In genomic region chr10:80054911-80055310, GRCm38 (mm10) we compare ENCODE assay signal across 8 mouse cellular contexts. TPM values are rescaled to one million over a fixed set of nuclear protein-coding genes. Genes with fewer than 3 reads are reported as not detected.
DNase-seq lines count a peak whose midpoint lies in the region; ATAC-seq and TF ChIP-seq lines count a peak whose summit lies in the region.
"Not testable (repeated sequence)": the region's sequence is repeated elsewhere in the genome, so short reads cannot be mapped to it uniquely, and the experiment has no call there.

No protein-coding gene starts in this region.

- H3K79me2 ChIP-seq in heart, adult 2 months (replicated peaks; ENCODE audit: control insufficient read depth, insufficient read depth, low read length), result not testable (repeated sequence)

- DNase-seq in heart, adult 2 months; left cerebral cortex, adult 2 months (ENCODE audit: extremely low spot score in 1 of 2, low spot score in 2 of 2); liver, postnatal 0 days; stomach, postnatal 0 days (ENCODE audit: low spot score): not testable (repeated sequence)

- H3K4me2 ChIP-seq in embryonic facial prominence, embryonic 13.5 days, result peak overlapping the region; percentile 76
- H3K4me2 ChIP-seq in hindbrain, embryonic 15.5 days, result peak overlapping the region; percentile 60
- peak overlapping the region; percentile 95 for H3K4me2 ChIP-seq in liver, postnatal 0 days (ENCODE audit: low read depth, low read length)
- peak overlapping the region; percentile 56 for H3K4me2 ChIP-seq in midbrain, embryonic 16.5 days (ENCODE audit: low read length)
- peak overlapping the region; percentile 78 for H3K4me2 ChIP-seq in stomach, postnatal 0 days (replicated peaks; ENCODE audit: low read depth)

- TF ChIP-seq EP300 in heart, adult 2 months (IDR thresholded peaks at IDR 0.05; ENCODE audit: insufficient read depth, low read depth, low read length); liver, postnatal 0 days (IDR thresholded peaks at IDR 0.05; ENCODE audit: low read depth); stomach, postnatal 0 days (optimal IDR thresholded peaks at IDR 0.05): not testable (repeated sequence)

- TF ChIP-seq POLR2A in bone marrow, adult 2 months (IDR thresholded peaks at IDR 0.05; ENCODE audit: borderline replicate concordance, control insufficient read depth, low read depth, low read length); heart, adult 2 months (IDR thresholded peaks at IDR 0.05; ENCODE audit: insufficient read depth, low read depth, low read length): not testable (repeated sequence)

- peak overlapping the region; percentile 84 for H3K4me3 ChIP-seq in bone marrow, adult 2 months (replicated peaks; ENCODE audit: control insufficient read depth, low read depth, low read length)
- peak overlapping the region; percentile 92 for H3K4me3 ChIP-seq in embryonic facial prominence, embryonic 13.5 days
- H3K4me3 ChIP-seq in heart, adult 2 months, result peak overlapping the region; percentile 88
- H3K4me3 ChIP-seq in hindbrain, embryonic 15.5 days, result peak overlapping the region; percentile 59
- H3K4me3 ChIP-seq in left cerebral cortex, adult 2 months, result peak overlapping the region; percentile 90
- peak overlapping the region; percentile 89 for H3K4me3 ChIP-seq in liver, postnatal 0 days (ENCODE audit: low read depth, low read length)
- peak overlapping the region; percentile 54 for H3K4me3 ChIP-seq in midbrain, embryonic 16.5 days (ENCODE audit: low read depth, low read length)
- H3K4me3 ChIP-seq in stomach, postnatal 0 days (ENCODE audit: low read depth, low read length), result peak overlapping the region; percentile 84

- H3K9me3 ChIP-seq in embryonic facial prominence, embryonic 13.5 days; hindbrain, embryonic 15.5 days; liver, postnatal 0 days (ENCODE audit: low read length); midbrain, embryonic 16.5 days (replicated peaks; ENCODE audit: control insufficient read depth, low read length, poor library complexity, severe bottlenecking); stomach, postnatal 0 days (ENCODE audit: control insufficient read depth, low read length): not testable (repeated sequence)

- not testable (repeated sequence) for TF ChIP-seq CTCF in bone marrow, adult 2 months (IDR thresholded peaks at IDR 0.05; ENCODE audit: control insufficient read depth, insufficient read depth, low read length); heart, adult 2 months (IDR thresholded peaks at IDR 0.05); left cerebral cortex, adult 2 months (IDR thresholded peaks at IDR 0.05); liver, postnatal 0 days (IDR thresholded peaks at IDR 0.05; ENCODE audit: low read depth); stomach, postnatal 0 days (IDR thresholded peaks at IDR 0.05; ENCODE audit: low read depth)

- intact Hi-C loops in heart, adult 2 months (cut with DNase I), result loop anchor here (1.0 to 5.0 kb wide), 2 partner anchors 59 to 68 kb away; partner anchors contain the start of gene Cnn2
- intact Hi-C loops in left cerebral cortex, adult 2 months (cut with DNase I), result loop anchor here (2.0 kb wide), 1 partner anchor 60 kb away; the partner anchor contains the start of gene Stk11

- not testable (repeated sequence) for ATAC-seq in embryonic facial prominence, embryonic 13.5 days (ENCODE audit: insufficient number of reproducible peaks, insufficient read depth, low FRiP score, low TSS enrichment, low read depth); hindbrain, embryonic 15.5 days (ENCODE audit: low FRiP score, low read depth); liver, postnatal 0 days; midbrain, embryonic 16.5 days; stomach, postnatal 0 days (ENCODE audit: low FRiP score, low TSS enrichment)

- H3K9ac ChIP-seq in embryonic facial prominence, embryonic 13.5 days, result peak overlapping the region; percentile 96
- H3K9ac ChIP-seq in heart, adult 2 months (ENCODE audit: low read depth, low read length), result peak overlapping the region; percentile 99
- peak overlapping the region; percentile 74 for H3K9ac ChIP-seq in hindbrain, embryonic 15.5 days
- H3K9ac ChIP-seq in liver, postnatal 0 days (replicated peaks), result peak overlapping the region; percentile 96; the same call in 1 of the 2 replicates
- peak overlapping the region; percentile 78 for H3K9ac ChIP-seq in midbrain, embryonic 16.5 days (ENCODE audit: low read depth, low read length)
- H3K9ac ChIP-seq in stomach, postnatal 0 days (ENCODE audit: low read length), result peak overlapping the region; percentile 94; the same call in 1 of the 2 replicates

- H3K36me3 ChIP-seq in embryonic facial prominence, embryonic 13.5 days, result peaks cover 43% of the 10 kb centered on the region
- H3K36me3 ChIP-seq in heart, adult 2 months (ENCODE audit: control insufficient read depth, insufficient read depth, low read length), result not testable (repeated sequence)
- peaks cover 25% of the 10 kb centered on the region for H3K36me3 ChIP-seq in hindbrain, embryonic 15.5 days
- H3K36me3 ChIP-seq in liver, postnatal 0 days (replicated peaks; ENCODE audit: insufficient read depth, low read length), result peaks cover 43% of the 10 kb centered on the region
- peaks cover 18% of the 10 kb centered on the region for H3K36me3 ChIP-seq in midbrain, embryonic 16.5 days (ENCODE audit: control insufficient read depth, insufficient read depth, low read length)
- H3K36me3 ChIP-seq in stomach, postnatal 0 days (ENCODE audit: control insufficient read depth, insufficient read depth, low read length), result peaks cover 28% of the 10 kb centered on the region

- not testable (repeated sequence) for H3K27me3 ChIP-seq in embryonic facial prominence, embryonic 13.5 days; heart, adult 2 months (ENCODE audit: control insufficient read depth, insufficient read depth, low read length); hindbrain, embryonic 15.5 days; liver, postnatal 0 days (ENCODE audit: insufficient read depth, low read length); midbrain, embryonic 16.5 days (ENCODE audit: control insufficient read depth, insufficient read depth, low read depth, low read length); stomach, postnatal 0 days (ENCODE audit: control insufficient read depth, insufficient read depth, low read length)

- WGBS in bone marrow, adult 2 months, result 6% methylated on average over 3 of the region's 3 CpGs
- WGBS in embryonic facial prominence, embryonic 13.5 days, result 31% methylated on average over 3 of the region's 3 CpGs
- WGBS in heart, adult 2 months, result 6% methylated on average over 3 of the region's 3 CpGs
- WGBS in hindbrain, embryonic 15.5 days, result 2% methylated on average over 3 of the region's 3 CpGs
- 13% methylated on average over 3 of the region's 3 CpGs for WGBS in liver, postnatal 0 days (ENCODE audit: insufficient replicate concordance)
- WGBS in midbrain, embryonic 16.5 days, result 12% methylated on average over 2 of the region's 3 CpGs
- 5% methylated on average over 3 of the region's 3 CpGs for WGBS in stomach, postnatal 0 days

- not testable (repeated sequence) for H3K27ac ChIP-seq in bone marrow, adult 2 months (ENCODE audit: control insufficient read depth, insufficient read depth, low read depth, low read length, poor library complexity); left cerebral cortex, adult 2 months; midbrain, embryonic 16.5 days (ENCODE audit: low read length); stomach, postnatal 0 days (replicated peaks)
- H3K27ac ChIP-seq in embryonic facial prominence, embryonic 13.5 days, result peak overlapping the region; percentile 17; the same call in 1 of the 2 replicates
- H3K27ac ChIP-seq in heart, adult 2 months, result peak overlapping the region; percentile 100; the same call in 1 of the 2 replicates
- peak overlapping the region; percentile 90; the same call in 1 of the 2 replicates for H3K27ac ChIP-seq in hindbrain, embryonic 15.5 days (replicated peaks)
- H3K27ac ChIP-seq in liver, postnatal 0 days (ENCODE audit: low read depth), result peak overlapping the region; percentile 34; the same call in 1 of the 2 replicates

- H3K4me1 ChIP-seq in bone marrow, adult 2 months (ENCODE audit: control insufficient read depth, insufficient read depth, low read length); stomach, postnatal 0 days (replicated peaks; ENCODE audit: control insufficient read depth, insufficient read depth): not testable (repeated sequence)
- H3K4me1 ChIP-seq in embryonic facial prominence, embryonic 13.5 days, result peaks cover 34% of the 10 kb centered on the region
- peaks cover 13% of the 10 kb centered on the region for H3K4me1 ChIP-seq in heart, adult 2 months (ENCODE audit: control insufficient read depth, insufficient read depth, low read length)
- peaks cover 21% of the 10 kb centered on the region for H3K4me1 ChIP-seq in hindbrain, embryonic 15.5 days (replicated peaks)
- peaks cover 45% of the 10 kb centered on the region for H3K4me1 ChIP-seq in liver, postnatal 0 days (ENCODE audit: insufficient read depth)
- peaks cover 13% of the 10 kb centered on the region for H3K4me1 ChIP-seq in midbrain, embryonic 16.5 days (ENCODE audit: control insufficient read depth, insufficient read depth, low read length)

RNA-seq across cellular contexts. Expression of gene Gpx4, which starts 7.9 kb away (rescaled TPM):
- 948 and 2,392 TPM in 2 replicates for polyA plus RNA-seq in bone marrow, adult 2 months (2011; ENCODE audit: insufficient read depth, insufficient read length, low replicate concordance, missing spikeins)
- 445 and 488 TPM in 2 replicates for polyA plus RNA-seq in embryonic facial prominence, embryonic 13.5 days (2015; fragmentation: Nextera tagmentation; extraction: Ambion mirVana)
- total RNA-seq in heart, adult 2 months (2021), result 1,000 to 10,000 TPM in 1 of 2 experiments, 100 to 1,000 TPM in 1; 832 to 1,055 TPM
- 860 and 993 TPM in 2 replicates for polyA plus RNA-seq in heart, adult 2 months (2012; rRNA removed)
- polyA plus RNA-seq in hindbrain, embryonic 15.5 days (2015; fragmentation: Nextera tagmentation; extraction: Ambion mirVana), result 583 and 596 TPM in 2 replicates
- 100 to 1,000 TPM; 494 to 526 TPM for total RNA-seq in left cerebral cortex, adult 2 months (2021)
- polyA plus RNA-seq in liver, postnatal 0 days (2015; fragmentation: Nextera tagmentation; extraction: Ambion mirVana), result 537 and 560 TPM in 2 replicates
- polyA plus RNA-seq in midbrain, embryonic 16.5 days (2015; fragmentation: Nextera tagmentation; extraction: Ambion mirVana), result 509 and 552 TPM in 2 replicates
- polyA plus RNA-seq in stomach, postnatal 0 days (2015; fragmentation: Nextera tagmentation; extraction: Ambion mirVana), result 435 and 445 TPM in 2 replicates

RNA-seq across cellular contexts. Expression of gene Polr2e, which starts 15.3 kb away (rescaled TPM):
- 35.6 and 44.5 TPM in 2 replicates for polyA plus RNA-seq in bone marrow, adult 2 months (2011; ENCODE audit: insufficient read depth, insufficient read length, low replicate concordance, missing spikeins)
- 247 and 265 TPM in 2 replicates for polyA plus RNA-seq in embryonic facial prominence, embryonic 13.5 days (2015; fragmentation: Nextera tagmentation; extraction: Ambion mirVana)
- total RNA-seq in heart, adult 2 months (2021), result 10 to 100 TPM; 78.3 to 89.8 TPM
- polyA plus RNA-seq in heart, adult 2 months (2012; rRNA removed), result 182 and 194 TPM in 2 replicates
- 141 and 145 TPM in 2 replicates for polyA plus RNA-seq in hindbrain, embryonic 15.5 days (2015; fragmentation: Nextera tagmentation; extraction: Ambion mirVana)
- 10 to 100 TPM; 73.0 to 76.0 TPM for total RNA-seq in left cerebral cortex, adult 2 months (2021)
- polyA plus RNA-seq in liver, postnatal 0 days (2015; fragmentation: Nextera tagmentation; extraction: Ambion mirVana), result 57.0 and 58.3 TPM in 2 replicates
- polyA plus RNA-seq in midbrain, embryonic 16.5 days (2015; fragmentation: Nextera tagmentation; extraction: Ambion mirVana), result 124 and 131 TPM in 2 replicates
- polyA plus RNA-seq in stomach, postnatal 0 days (2015; fragmentation: Nextera tagmentation; extraction: Ambion mirVana), result 121 and 122 TPM in 2 replicates

RNA-seq across cellular contexts. Expression of gene Arhgap45, which starts 38.5 kb away (rescaled TPM):
- 111 and 291 TPM in 2 replicates for polyA plus RNA-seq in bone marrow, adult 2 months (2011; ENCODE audit: insufficient read depth, insufficient read length, low replicate concordance, missing spikeins)
- 3.9 and 4.6 TPM in 2 replicates for polyA plus RNA-seq in embryonic facial prominence, embryonic 13.5 days (2015; fragmentation: Nextera tagmentation; extraction: Ambion mirVana)
- 1 to 10 TPM; 3.5 to 5.1 TPM for total RNA-seq in heart, adult 2 months (2021)
- 8.9 and 16.6 TPM in 2 replicates for polyA plus RNA-seq in heart, adult 2 months (2012; rRNA removed)
- polyA plus RNA-seq in hindbrain, embryonic 15.5 days (2015; fragmentation: Nextera tagmentation; extraction: Ambion mirVana), result 2.3 and 2.5 TPM in 2 replicates
- 1 to 10 TPM; 3.5 TPM for total RNA-seq in left cerebral cortex, adult 2 months (2021)
- polyA plus RNA-seq in liver, postnatal 0 days (2015; fragmentation: Nextera tagmentation; extraction: Ambion mirVana), result 12.1 and 14.2 TPM in 2 replicates
- polyA plus RNA-seq in midbrain, embryonic 16.5 days (2015; fragmentation: Nextera tagmentation; extraction: Ambion mirVana), result 1.2 TPM in 2 replicates
- 2.0 TPM in 2 replicates for polyA plus RNA-seq in stomach, postnatal 0 days (2015; fragmentation: Nextera tagmentation; extraction: Ambion mirVana)

RNA-seq across cellular contexts. Expression of gene Sbno2, which starts 50.5 kb away (rescaled TPM):
- polyA plus RNA-seq in bone marrow, adult 2 months (2011; ENCODE audit: insufficient read depth, insufficient read length, low replicate concordance, missing spikeins), result 37.6 and 83.8 TPM in 2 replicates
- polyA plus RNA-seq in embryonic facial prominence, embryonic 13.5 days (2015; fragmentation: Nextera tagmentation; extraction: Ambion mirVana), result 15.8 and 16.1 TPM in 2 replicates
- 10 to 100 TPM; 10.6 to 11.2 TPM for total RNA-seq in heart, adult 2 months (2021)
- polyA plus RNA-seq in heart, adult 2 months (2012; rRNA removed), result 16.9 and 18.0 TPM in 2 replicates
- polyA plus RNA-seq in hindbrain, embryonic 15.5 days (2015; fragmentation: Nextera tagmentation; extraction: Ambion mirVana), result 12.6 and 12.9 TPM in 2 replicates
- total RNA-seq in left cerebral cortex, adult 2 months (2021), result 10 to 100 TPM; 21.4 to 22.1 TPM
- 7.4 and 8.7 TPM in 2 replicates for polyA plus RNA-seq in liver, postnatal 0 days (2015; fragmentation: Nextera tagmentation; extraction: Ambion mirVana)
- 11.6 and 12.5 TPM in 2 replicates for polyA plus RNA-seq in midbrain, embryonic 16.5 days (2015; fragmentation: Nextera tagmentation; extraction: Ambion mirVana)
- polyA plus RNA-seq in stomach, postnatal 0 days (2015; fragmentation: Nextera tagmentation; extraction: Ambion mirVana), result 10.7 and 11.0 TPM in 2 replicates

RNA-seq across cellular contexts. Expression of gene Abca7, which starts 58.6 kb away (rescaled TPM):
- 54.3 and 96.9 TPM in 2 replicates for polyA plus RNA-seq in bone marrow, adult 2 months (2011; ENCODE audit: insufficient read depth, insufficient read length, low replicate concordance, missing spikeins)
- 2.2 and 2.6 TPM in 2 replicates for polyA plus RNA-seq in embryonic facial prominence, embryonic 13.5 days (2015; fragmentation: Nextera tagmentation; extraction: Ambion mirVana)
- 1 to 10 TPM; 6.6 to 8.0 TPM for total RNA-seq in heart, adult 2 months (2021)
- 9.2 and 10.8 TPM in 2 replicates for polyA plus RNA-seq in heart, adult 2 months (2012; rRNA removed)
- polyA plus RNA-seq in hindbrain, embryonic 15.5 days (2015; fragmentation: Nextera tagmentation; extraction: Ambion mirVana), result 4.8 and 5.4 TPM in 2 replicates
- 10 to 100 TPM; 13.5 to 13.8 TPM for total RNA-seq in left cerebral cortex, adult 2 months (2021)
- 2.5 and 3.1 TPM in 2 replicates for polyA plus RNA-seq in liver, postnatal 0 days (2015; fragmentation: Nextera tagmentation; extraction: Ambion mirVana)
- polyA plus RNA-seq in midbrain, embryonic 16.5 days (2015; fragmentation: Nextera tagmentation; extraction: Ambion mirVana), result 4.1 and 4.8 TPM in 2 replicates
- 2.6 and 3.2 TPM in 2 replicates for polyA plus RNA-seq in stomach, postnatal 0 days (2015; fragmentation: Nextera tagmentation; extraction: Ambion mirVana)
